Mouse (Mus musculus) kidney, adult 9 months (tissue): ENCODE measurements around the gene Glt28d2.

Experiments
- DNase-seq: peaks from one replicate; pipeline ENCODE4 v3.0.0; 2022

Glt28d2 gene

GRCm38 (mm10) chr3:85820839-85821548 lies 66.3 kb downstream of the Glt28d2 start:
- no peak for DNase-seq
